Mouse (Mus musculus) thymus, postnatal 25 days (tissue): ENCODE measurements around the gene Fkbp4.

Experiments used
- DNase-seq: peaks from one replicate; pipeline ENCODE4 v3.0.0; 2022

Fkbp4 gene

DNA sequence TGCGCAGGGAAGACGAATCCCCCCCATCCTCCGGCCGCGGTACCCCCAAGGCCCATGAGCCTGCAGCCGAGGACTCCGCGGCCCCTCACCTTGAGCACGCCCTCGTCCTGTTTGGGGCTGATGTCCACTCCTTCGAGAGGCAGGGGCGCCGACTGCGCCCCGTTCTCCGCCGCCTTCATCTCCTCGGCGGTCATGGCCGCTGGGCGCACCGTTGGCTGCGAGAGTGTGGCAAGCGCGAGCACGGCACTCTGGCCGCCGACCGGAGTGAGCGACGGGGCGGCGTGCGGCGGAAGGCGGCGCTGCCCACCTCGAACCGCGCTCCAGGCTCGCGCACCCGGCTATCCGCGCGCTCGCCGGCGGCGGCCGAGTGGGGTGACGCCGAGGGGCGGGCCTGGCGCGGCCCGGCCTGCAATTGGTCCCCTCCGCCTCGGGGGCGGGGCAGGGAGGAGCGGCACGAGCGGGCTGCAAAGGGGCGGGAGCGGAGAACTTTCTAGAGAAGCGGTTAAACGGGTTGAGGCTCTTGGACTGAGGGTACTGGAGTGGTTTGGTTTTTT, at the start of gene Fkbp4:
Gene Fkbp4 (minus strand): TSS at position 361 of the 554 bp plus-strand sequence.
- DNase-seq: peak; percentile 95

GRCm38 (mm10) chr6:128487736-128488135, 49.3 kb upstream of the Fkbp4 start:
- no peak for DNase-seq

GRCm38 (mm10) chr6:128479463-128480454, 41.3 kb upstream of the Fkbp4 start:
- peak; percentile 97 for DNase-seq

DNA sequence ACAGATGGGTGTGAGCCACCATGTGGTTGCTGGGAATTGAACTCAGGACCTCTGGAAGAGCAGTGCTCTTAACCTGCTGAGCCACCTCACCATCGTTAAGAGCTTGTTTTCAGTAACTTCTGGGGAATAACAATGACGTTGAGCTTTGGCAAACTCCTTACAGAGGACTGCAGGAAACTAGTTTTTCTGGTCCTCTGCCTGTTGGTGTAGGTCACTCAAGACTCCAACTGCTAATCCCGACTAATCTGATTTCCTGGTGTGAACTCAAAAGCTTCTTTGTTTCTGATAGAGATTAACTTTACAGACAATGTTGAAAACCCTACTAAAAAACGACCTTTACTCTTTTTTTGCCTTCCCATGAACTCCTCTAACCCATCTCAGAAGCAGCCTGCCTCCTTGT, 39.0 kb upstream of the Fkbp4 start:
- no peak for DNase-seq

DNA sequence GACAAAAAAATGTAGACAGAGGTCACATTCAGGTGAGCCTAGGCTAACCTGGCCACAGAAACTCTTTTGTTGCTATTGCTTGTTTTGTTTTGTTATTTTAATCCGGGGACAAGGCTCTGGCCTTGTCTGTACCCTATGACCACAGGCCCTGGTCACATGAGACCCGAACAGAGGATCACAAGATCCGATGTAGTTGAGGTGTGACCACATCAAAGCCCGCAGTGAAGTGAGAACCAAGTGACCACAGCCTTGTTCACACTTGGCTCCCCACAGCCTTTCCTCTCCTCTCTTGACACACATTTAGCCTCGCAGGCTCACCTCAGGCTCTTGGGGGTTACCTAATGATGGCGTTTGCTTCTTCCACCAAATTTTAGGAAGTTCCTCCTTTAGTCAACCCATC, 35.6 kb upstream of the Fkbp4 start:
- DNase-seq: no peak

DNA sequence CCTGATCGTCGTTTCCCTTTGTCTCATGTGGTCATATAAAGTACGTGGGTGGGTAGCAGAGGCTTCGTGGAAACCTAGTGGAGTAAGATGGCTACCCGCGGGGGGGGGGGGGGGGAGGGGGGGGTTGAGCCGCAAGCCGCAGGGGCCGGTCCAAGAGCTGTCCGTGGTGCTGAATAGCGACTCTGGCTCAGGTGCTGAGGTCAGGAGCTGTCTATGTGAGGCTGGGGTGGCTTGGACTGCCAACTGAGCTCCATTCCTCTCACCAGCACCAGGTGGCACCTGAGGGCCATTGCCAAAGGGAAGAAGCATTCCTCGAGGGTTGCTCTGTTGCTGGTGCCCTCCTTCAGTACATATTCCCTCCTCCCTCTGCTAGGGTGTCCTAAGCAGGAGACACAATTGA, 31.0 kb upstream of the Fkbp4 start:
- peak; percentile 28 for DNase-seq

GRCm38 (mm10) chr6:128467298-128467697, 28.8 kb upstream of the Fkbp4 start:
- peak; percentile 12 for DNase-seq

DNA sequence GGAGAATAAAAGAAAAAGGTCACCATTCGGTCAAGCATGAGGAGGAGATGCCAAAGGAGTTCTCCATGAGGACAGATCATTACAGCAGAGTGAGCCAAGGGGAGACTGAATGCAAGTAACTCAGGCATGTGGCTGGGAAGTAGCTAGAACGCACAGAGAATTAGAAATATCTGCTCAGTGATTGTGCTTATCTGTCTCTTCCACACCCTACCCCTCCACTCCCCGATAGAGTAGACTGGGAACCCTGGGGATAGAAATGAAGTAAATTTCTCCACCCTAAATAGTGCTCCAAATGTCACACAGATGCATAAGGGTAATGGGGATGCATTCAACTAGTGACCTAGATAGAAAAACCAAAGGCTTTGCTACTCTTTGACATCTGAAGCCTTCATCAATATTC, 28.1 kb upstream of the Fkbp4 start:
- no peak for DNase-seq

GRCm38 (mm10) chr6:128466043-128466442, 27.6 kb upstream of the Fkbp4 start:
- DNase-seq: no peak

DNA sequence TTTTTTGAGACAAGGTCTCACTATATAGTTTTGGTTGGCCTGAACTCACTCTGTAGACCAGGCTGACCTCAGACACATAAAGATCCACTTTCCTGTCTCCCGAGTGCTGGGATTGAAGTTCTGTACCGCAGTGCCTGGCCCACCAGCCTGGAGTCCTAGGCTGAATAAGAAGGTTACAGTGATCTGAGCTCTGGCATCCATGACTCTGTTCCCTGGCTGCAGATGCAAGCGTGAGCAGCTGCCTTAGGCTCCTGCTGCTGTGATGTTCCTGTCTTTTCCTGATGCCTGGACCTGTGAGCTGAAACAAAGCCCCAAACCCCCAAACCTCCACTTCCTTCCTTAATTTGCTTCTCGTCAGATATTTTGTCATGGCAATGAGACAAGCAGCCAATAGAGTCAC, 26.5 kb upstream of the Fkbp4 start:
- no peak for DNase-seq

DNA sequence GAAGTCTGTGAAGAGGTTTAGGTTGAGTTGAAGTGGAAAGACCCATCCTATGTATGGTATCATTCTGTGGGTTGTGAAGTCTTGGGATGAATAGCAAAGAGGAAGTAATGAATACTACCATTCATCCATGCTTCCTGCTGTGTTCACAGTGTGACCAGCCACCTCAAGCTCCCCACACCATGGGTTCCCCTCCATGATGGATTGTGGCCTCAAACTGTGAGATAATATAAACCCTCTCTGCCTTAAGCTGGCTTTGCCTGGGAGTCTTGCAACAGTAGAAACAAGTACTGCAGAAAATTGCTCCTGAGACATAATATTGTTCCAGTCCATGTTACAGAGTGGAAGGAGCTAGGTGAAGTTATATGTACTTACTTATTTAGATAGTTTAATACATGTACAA, 23.1 kb upstream of the Fkbp4 start:
- DNase-seq: no peak

- DNase-seq: no peak
Observed at GRCm38 (mm10) chr6:128460729-128461503, 22.4 kb upstream of the Fkbp4 start.

DNA sequence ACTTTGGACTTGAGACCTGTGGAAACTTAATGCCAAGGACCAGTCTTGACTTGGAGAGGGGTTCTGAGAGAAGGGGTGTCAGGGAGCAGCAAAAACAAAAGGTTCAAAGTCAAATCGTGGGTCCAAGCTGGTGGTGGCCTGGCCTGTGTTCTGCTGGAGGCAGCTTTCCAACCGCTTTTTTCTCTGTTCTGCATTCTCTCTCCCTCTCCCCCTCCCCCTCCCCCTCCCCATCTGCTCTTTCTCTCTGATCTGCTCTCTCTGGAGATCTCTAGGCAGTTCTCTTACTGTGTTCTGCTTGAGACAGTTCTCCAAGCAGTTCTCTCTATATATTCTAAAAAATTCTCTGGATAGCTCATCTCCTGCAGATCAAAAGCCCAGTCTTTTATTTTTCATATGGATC, 21.8 kb upstream of the Fkbp4 start:
- no peak for DNase-seq

DNA sequence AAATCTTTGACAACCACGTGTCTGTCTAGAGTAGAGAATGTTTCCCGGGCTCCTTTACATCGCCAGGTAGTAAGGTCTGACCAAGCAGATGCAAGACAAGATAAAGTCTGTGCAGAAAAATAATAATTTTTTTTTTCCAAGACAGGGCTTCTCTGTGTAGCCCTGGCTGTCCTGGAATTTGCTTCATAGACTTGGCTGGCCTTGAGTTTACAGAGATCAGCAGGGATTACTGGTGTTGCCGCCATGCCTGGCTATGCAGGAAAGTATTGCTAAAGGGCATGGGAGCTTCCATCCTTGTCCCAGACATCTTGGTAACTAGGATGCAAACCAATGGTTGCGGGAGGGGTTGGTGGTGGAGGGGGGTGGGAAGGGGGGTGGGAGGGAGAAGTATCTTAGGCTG, 18.7 kb upstream of the Fkbp4 start:
- DNase-seq: no peak

GRCm38 (mm10) chr6:128455835-128456605, 17.5 kb upstream of the Fkbp4 start:
- no peak for DNase-seq

- DNase-seq: no peak
Observed at GRCm38 (mm10) chr6:128447063-128447462, 8.6 kb upstream of the Fkbp4 start.

- DNase-seq: peak; percentile 23
Observed at GRCm38 (mm10) chr6:128445761-128446535, 7.5 kb upstream of the Fkbp4 start.

GRCm38 (mm10) chr6:128440238-128440637, 1.8 kb upstream of the Fkbp4 start:
- no peak for DNase-seq

- peak; percentile 9 for DNase-seq
Observed at GRCm38 (mm10) chr6:128438871-128439341, 429 bp upstream of the Fkbp4 start.

- DNase-seq: peak; percentile 71
Observed at GRCm38 (mm10) chr6:128437731-128438316, 653 bp downstream of the Fkbp4 start.

DNA sequence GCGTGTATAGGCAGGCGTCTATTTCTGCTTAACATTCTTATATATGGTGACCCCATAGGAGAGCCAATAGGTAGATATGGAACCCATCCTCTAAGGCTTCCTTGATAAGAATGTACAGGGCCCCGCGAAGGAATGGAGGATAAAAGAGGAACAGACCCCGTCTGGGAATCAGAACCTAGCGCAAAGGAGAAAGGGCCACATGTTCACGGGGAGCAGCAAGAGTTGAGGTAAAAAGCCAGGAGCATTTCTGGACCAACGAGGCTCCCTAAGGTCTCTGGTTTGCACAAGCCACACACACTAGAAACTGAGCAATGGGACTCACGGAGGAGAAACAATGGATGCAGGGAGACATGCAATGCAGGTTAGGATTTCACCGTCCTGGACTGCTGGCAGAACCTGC, 1.2 kb downstream of the Fkbp4 start:
- DNase-seq: no peak
